Mouse (Mus musculus): ENCODE results near the gene C1s1. TPM values are rescaled to one million over a fixed set of nuclear protein-coding genes. Genes with fewer than 3 reads are reported as not detected.

The C1s1 gene
- 5.4 and 8.8 TPM in 2 replicates for polyA plus RNA-seq (2012; rRNA removed; ENCODE audit: low replicate concordance)

DNA sequence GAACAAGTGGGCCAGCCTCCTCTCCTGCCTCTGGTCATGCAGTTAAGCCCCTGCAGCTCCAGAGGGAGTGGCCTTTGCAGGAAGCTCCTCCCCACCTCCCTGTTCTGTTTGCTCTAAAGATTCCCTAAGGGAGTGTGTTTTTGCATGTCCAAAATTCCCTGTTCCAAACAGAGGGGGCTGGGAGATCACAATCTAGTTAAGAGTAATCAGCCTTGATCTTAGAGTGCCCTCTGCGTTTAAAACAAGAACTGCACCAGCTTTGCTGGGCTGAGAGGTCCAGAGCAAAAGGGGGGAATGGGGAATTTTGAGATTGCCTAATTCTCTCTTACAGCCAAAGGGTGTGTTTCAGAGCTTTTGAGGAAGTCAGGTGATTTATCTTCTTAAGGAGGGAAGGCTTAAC, at the start of gene C1s1:
C1s1 (minus strand) TSS at position 76 of the 400 bp plus-strand sequence.

DNA sequence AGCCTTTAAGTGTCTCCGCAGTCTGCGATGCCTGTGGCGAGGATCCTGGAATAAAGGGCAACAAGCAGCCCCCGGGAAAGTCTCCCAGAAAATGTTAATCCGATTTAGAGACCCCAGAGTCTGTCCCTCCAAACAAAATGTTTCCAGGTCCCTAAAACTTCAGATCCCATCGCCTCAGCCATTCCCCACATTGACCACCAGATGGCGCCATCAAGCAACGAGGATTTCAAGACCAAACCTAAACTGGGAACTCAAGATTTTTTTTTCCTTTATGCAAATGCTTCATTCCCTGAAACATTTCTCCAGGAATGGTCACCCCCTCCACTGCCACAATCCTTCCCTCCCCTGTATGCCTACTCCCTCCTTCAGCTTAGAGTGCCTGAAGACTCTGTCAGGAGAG, 27.9 kb upstream of the C1s1 start, which contains the start of gene C1rb:
C1rb (plus strand) TSS at position 269 of the 400 bp plus-strand sequence.

DNA sequence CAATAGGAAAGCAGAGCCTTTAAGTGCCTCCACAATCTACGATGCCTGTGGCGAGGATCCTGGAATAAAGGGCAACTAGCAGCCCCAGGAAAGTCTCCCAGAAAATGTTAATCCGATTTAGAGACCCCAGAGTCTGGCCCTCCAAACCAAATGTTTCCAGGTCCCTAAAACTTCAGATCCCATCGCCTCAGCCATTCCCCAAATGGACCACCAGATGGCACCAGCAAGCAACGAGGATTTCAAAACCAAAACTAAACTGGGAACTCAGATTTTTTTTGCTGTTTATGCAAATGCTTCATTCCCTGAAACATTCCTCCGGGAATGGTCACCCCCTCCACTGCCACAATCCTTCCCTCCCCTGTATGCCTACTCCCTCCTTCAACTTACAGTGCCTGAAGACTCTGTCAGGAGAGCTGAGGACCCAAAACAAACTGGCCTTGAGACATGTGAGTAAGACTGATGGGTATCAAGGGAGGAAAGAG, 29.8 kb downstream of the C1s1 start, which contains the start of gene C1ra:
C1ra (plus strand) TSS at position 51 of the 482 bp plus-strand sequence.

DNA sequence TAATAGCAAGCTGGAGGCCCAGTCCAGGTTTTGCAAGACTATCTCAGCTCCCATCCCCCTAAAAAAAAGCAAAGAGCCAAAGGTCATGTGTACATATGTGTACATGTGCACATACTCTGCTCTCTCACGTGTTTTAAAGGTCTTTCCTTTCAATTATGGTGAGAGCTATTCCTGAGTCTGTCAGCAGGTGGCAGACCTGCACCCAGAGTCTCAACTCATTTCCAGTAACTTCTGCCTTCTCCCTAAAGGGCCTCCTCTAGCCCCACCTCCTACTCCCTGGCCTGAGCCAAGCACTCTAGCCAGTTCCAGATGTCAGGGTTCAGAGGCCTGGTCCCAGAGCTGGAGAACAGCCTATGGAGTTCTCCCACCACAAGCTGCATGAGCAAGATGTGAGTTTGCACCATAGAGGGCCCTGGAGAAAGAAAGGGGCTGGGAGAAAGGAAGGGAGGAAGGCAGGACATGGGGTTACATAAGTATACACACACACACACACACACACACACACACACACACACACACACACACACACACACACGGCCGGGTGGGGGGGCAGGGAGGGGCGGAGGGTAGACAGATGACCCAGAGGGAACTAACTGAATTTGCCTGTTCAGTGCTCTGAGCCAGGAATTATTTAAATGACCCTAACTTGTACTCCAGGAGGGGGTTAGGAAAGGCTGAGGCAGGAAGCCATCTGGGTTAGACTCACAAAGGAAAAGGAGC, 49.2 kb downstream of the C1s1 start, which contains the start of gene C1rl:
C1rl (plus strand) TSS at position 272 of the 720 bp plus-strand sequence.

Other genes starting within 250 kb of the C1s1 start
- 0.13 and 0.21 TPM in 2 replicates for gene Cd163, start 237.7 kb downstream of the C1s1 start, polyA plus RNA-seq (2012; rRNA removed; ENCODE audit: low replicate concordance)
- gene Pex5, start 127.3 kb downstream of the C1s1 start, polyA plus RNA-seq (2012; rRNA removed; ENCODE audit: low replicate concordance): 19.7 and 23.9 TPM in 2 replicates
- 0.76 and 1.1 TPM in 2 replicates for gene Clstn3, start 77.6 kb downstream of the C1s1 start, polyA plus RNA-seq (2012; rRNA removed; ENCODE audit: low replicate concordance)
- gene C1rl, start 49.2 kb downstream of the C1s1 start, polyA plus RNA-seq (2012; rRNA removed; ENCODE audit: low replicate concordance): 0.90 and 1.1 TPM in 2 replicates
- gene C1ra, start 30.0 kb downstream of the C1s1 start, polyA plus RNA-seq (2012; rRNA removed; ENCODE audit: low replicate concordance): 5.3 and 8.3 TPM in 2 replicates
- gene C1rb, start 27.9 kb upstream of the C1s1 start, polyA plus RNA-seq (2012; rRNA removed; ENCODE audit: low replicate concordance): not detected in 2 replicates
- not detected in 2 replicates for gene C1s2, start 93.7 kb upstream of the C1s1 start, polyA plus RNA-seq (2012; rRNA removed; ENCODE audit: low replicate concordance)
- 200 and 320 TPM in 2 replicates for gene Lpcat3, start 120.7 kb upstream of the C1s1 start, polyA plus RNA-seq (2012; rRNA removed; ENCODE audit: low replicate concordance)
- gene Emg1, start 169.8 kb upstream of the C1s1 start, polyA plus RNA-seq (2012; rRNA removed; ENCODE audit: low replicate concordance): 21.0 and 23.1 TPM in 2 replicates
- gene Phb2, start 170.0 kb upstream of the C1s1 start, polyA plus RNA-seq (2012; rRNA removed; ENCODE audit: low replicate concordance): 163 and 179 TPM in 2 replicates
- gene Ptpn6, start 196.4 kb upstream of the C1s1 start, polyA plus RNA-seq (2012; rRNA removed; ENCODE audit: low replicate concordance): 18.0 and 22.1 TPM in 2 replicates
- gene Grcc10, start 199.0 kb upstream of the C1s1 start, polyA plus RNA-seq (2012; rRNA removed; ENCODE audit: low replicate concordance): 113 and 151 TPM in 2 replicates
- not detected in 2 replicates for gene Gm45234, start 213.7 kb upstream of the C1s1 start, polyA plus RNA-seq (2012; rRNA removed; ENCODE audit: low replicate concordance)
- gene Atn1, start 214.2 kb upstream of the C1s1 start, polyA plus RNA-seq (2012; rRNA removed; ENCODE audit: low replicate concordance): 60.0 and 70.5 TPM in 2 replicates
- 2.6 and 3.2 TPM in 2 replicates for gene Eno2, start 227.3 kb upstream of the C1s1 start, polyA plus RNA-seq (2012; rRNA removed; ENCODE audit: low replicate concordance)
- 0.09 and 0.30 TPM in 2 replicates for gene Lrrc23, start 237.4 kb upstream of the C1s1 start, polyA plus RNA-seq (2012; rRNA removed; ENCODE audit: low replicate concordance)

Measured in duodenum, adult 2 months (tissue).